In the genomic region with DNA sequence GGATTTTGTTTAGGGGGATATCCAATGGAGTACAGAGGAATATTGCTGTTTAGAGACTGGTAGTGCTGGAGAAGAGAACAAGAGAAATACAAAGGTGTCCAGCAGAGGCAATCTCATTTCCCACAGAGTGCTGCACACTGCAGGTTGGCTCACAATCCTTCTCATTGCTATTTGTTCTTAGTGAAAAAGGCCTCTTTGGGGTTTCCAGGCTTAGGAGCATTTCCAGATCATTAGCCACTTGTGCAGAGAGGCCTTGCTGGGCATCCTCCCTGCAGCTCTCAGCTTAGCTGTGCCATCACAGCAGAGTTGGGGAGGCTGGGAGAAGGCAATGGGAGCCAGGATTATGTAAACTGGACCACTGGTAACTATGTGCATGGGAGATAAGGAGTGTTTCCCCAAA, we compare ENCODE assay signal across 15 mouse cellular contexts.
A peak's percentile ranks its signal among the peaks of the same experiment; 100 is the strongest.
DNase-seq lines count a peak whose midpoint lies in the region; ATAC-seq lines count a peak whose summit lies in the region.
"Had no signal": no experiment of that assay in that cellular context is flagged by ENCODE, and none has a peak within 500 bp of the region (broad histone marks: within the 10 kb centered on the region; RNA-seq: fewer than 3 reads in every experiment).

No protein-coding gene starts in this region.

- peak overlapping the region; percentile 43 for H3K27ac ChIP-seq in neural tube, embryonic 13.5 days (replicated peaks)
- peak overlapping the region; percentile 47; the same call in 1 of the 2 replicates for H3K27ac ChIP-seq in hindbrain, embryonic 14.5 days
- H3K27ac ChIP-seq in neural tube, embryonic 15.5 days (replicated peaks), result peak overlapping the region; percentile 65
- H3K27ac ChIP-seq: embryonic facial prominence, embryonic 15.5 days had no signal

- H3K4me3 ChIP-seq in neural tube, embryonic 13.5 days, result no peak overlapping the region
- no peak overlapping the region for H3K4me3 ChIP-seq in hindbrain, embryonic 14.5 days (replicated peaks; ENCODE audit: low read length)
- H3K4me3 ChIP-seq in neural tube, embryonic 15.5 days (replicated peaks), result no peak overlapping the region
- H3K4me3 ChIP-seq: embryonic facial prominence, embryonic 15.5 days had no signal

- no peak overlapping the region for H3K4me2 ChIP-seq in neural tube, embryonic 13.5 days
- H3K4me2 ChIP-seq in hindbrain, embryonic 14.5 days (replicated peaks), result no peak overlapping the region
- no peak overlapping the region for H3K4me2 ChIP-seq in neural tube, embryonic 15.5 days
- H3K4me2 ChIP-seq: embryonic facial prominence, embryonic 15.5 days; heart, embryonic 11.5 days had no signal

- ATAC-seq in neural tube, embryonic 13.5 days (ENCODE audit: low read depth), result no peak
- peak; percentile 27; the same call in 1 of the 2 replicates for ATAC-seq in hindbrain, embryonic 14.5 days (ENCODE audit: low FRiP score)
- ATAC-seq in neural tube, embryonic 15.5 days (ENCODE audit: low FRiP score), result peak; percentile 63; the same call in 1 of the 2 replicates

- no peaks in the 10 kb centered on the region for H3K9me3 ChIP-seq in neural tube, embryonic 13.5 days
- no peaks in the 10 kb centered on the region for H3K9me3 ChIP-seq in hindbrain, embryonic 14.5 days (ENCODE audit: control insufficient read depth, low read length)
- no peaks in the 10 kb centered on the region for H3K9me3 ChIP-seq in neural tube, embryonic 15.5 days (replicated peaks)
- H3K9me3 ChIP-seq: embryonic facial prominence, embryonic 15.5 days had no signal

- H3K36me3 ChIP-seq in neural tube, embryonic 13.5 days, result no peaks in the 10 kb centered on the region
- H3K36me3 ChIP-seq in hindbrain, embryonic 14.5 days (replicated peaks; ENCODE audit: control insufficient read depth, insufficient read depth), result no peaks in the 10 kb centered on the region
- no peaks in the 10 kb centered on the region for H3K36me3 ChIP-seq in neural tube, embryonic 15.5 days
- H3K36me3 ChIP-seq: embryonic facial prominence, embryonic 15.5 days had no signal

- H3K27me3 ChIP-seq in neural tube, embryonic 13.5 days, result no peaks in the 10 kb centered on the region
- no peaks in the 10 kb centered on the region for H3K27me3 ChIP-seq in hindbrain, embryonic 14.5 days (ENCODE audit: control insufficient read depth, insufficient read depth, low read length)
- H3K27me3 ChIP-seq in neural tube, embryonic 15.5 days (replicated peaks), result no peaks in the 10 kb centered on the region
- H3K27me3 ChIP-seq: embryonic facial prominence, embryonic 15.5 days had no signal

- peaks cover 31% of the 10 kb centered on the region for H3K4me1 ChIP-seq in neural tube, embryonic 13.5 days (replicated peaks)
- peaks cover 20% of the 10 kb centered on the region for H3K4me1 ChIP-seq in hindbrain, embryonic 14.5 days (replicated peaks; ENCODE audit: control insufficient read depth, insufficient read depth, low read length)
- H3K4me1 ChIP-seq in neural tube, embryonic 15.5 days, result peaks cover 18% of the 10 kb centered on the region
- H3K4me1 ChIP-seq: embryonic facial prominence, embryonic 15.5 days had no signal

- DNase-seq in neural tube, embryonic 10.5 days (ENCODE audit: extremely low spot score, low spot score), result no peak
- DNase-seq in cerebellum, postnatal 14 days, result peak; percentile 9 to 65
- no peak for DNase-seq in hindbrain, embryonic 14.5 days (ENCODE audit: low spot score)
- no peak for DNase-seq in kidney, adult 11 months
- no peak for DNase-seq in left cerebral cortex, adult 11 months (ENCODE audit: low spot score)
- no peak for DNase-seq in kidney, adult 18-20 months
- DNase-seq: gastrocnemius, postnatal 36 days; heart, postnatal 4 days; kidney, adult 9 months; lung, postnatal 36 days; thymus, postnatal 25 days had no signal

- no peak overlapping the region for H3K9ac ChIP-seq in neural tube, embryonic 13.5 days
- no peak overlapping the region for H3K9ac ChIP-seq in hindbrain, embryonic 14.5 days
- no peak overlapping the region for H3K9ac ChIP-seq in neural tube, embryonic 15.5 days (replicated peaks)
- H3K9ac ChIP-seq: embryonic facial prominence, embryonic 15.5 days had no signal

Comparison
In these comparisons a context has a peak if more than half of its experiments do, and no peak if none do; other contexts are left out.
1. DNase-seq: peak in cerebellum, postnatal 14 days (2 of 2); none in neural tube, embryonic 10.5 days (single experiment), hindbrain, embryonic 14.5 days (single experiment), kidney, adult 11 months (single experiment), left cerebral cortex, adult 11 months (single experiment) and kidney, adult 18-20 months (single experiment).
2. Peak in every context shown above with its lines, with median percentiles within 50 percentile points of each other: H3K27ac ChIP-seq.